Mouse (Mus musculus) forebrain, embryonic 10.5 days (tissue): ENCODE data around the gene Dlgap1. TPM values are rescaled to one million over a fixed set of nuclear protein-coding genes. Genes with fewer than 3 reads are reported as not detected.

Source experiments
- DNase-seq: peaks from one replicate; pipeline ENCODE4 v3.0.0-alpha.2; 2017; ENCODE audit warnings: low spot score; ENCODE audit errors: extremely low spot score
- H3K27ac ChIP-seq: fragments of 300-500 bp; sonication (generic); 2 replicates; pipeline ENCODE4 v1.5.1; 2016; ENCODE audit warnings: mild to moderate bottlenecking
- H3K27me3 ChIP-seq: fragments of 300-500 bp; sonication (generic); 2 replicates; pipeline ENCODE4 v1.6.1; 2016; ENCODE audit warnings: mild to moderate bottlenecking; ENCODE audit not compliant: poor library complexity, severe bottlenecking
- H3K36me3 ChIP-seq: fragments of 300-500 bp; sonication (generic); replicated peaks from 2 replicates; pipeline ENCODE4 v1.6.1; 2016; ENCODE audit warnings: mild to moderate bottlenecking, moderate library complexity
- H3K4me1 ChIP-seq: fragments of 300-500 bp; sonication (generic); 2 replicates; pipeline ENCODE4 v1.6.1; 2016
- H3K4me3 ChIP-seq: fragments of 300-500 bp; sonication (generic); 2 replicates; pipeline ENCODE4 v1.5.1; 2016; ENCODE audit warnings: mild to moderate bottlenecking, moderate library complexity
- H3K9me3 ChIP-seq: fragments of 300-500 bp; sonication (generic); 2 replicates; pipeline ENCODE4 v1.6.1; 2016; ENCODE audit warnings: mild to moderate bottlenecking, moderate library complexity
- WGBS: fragments of 180-500 bp; shearing (Covaris S2); methylation state at CpG from one replicate; pipeline ENCODE4 v1.1.7; 2016; 5-methylcytosine and 5-hydroxymethylcytosine counted together
- polyA plus RNA-seq: library from polyadenylated mRNA; unstranded; fragments of >200 nt; fragmentation: Nextera tagmentation; extraction: Ambion mirVana; gene quantifications from 2 replicates; pipeline ENCODE4 v1.2.1, GENCODE M21; 2016

Gene Dlgap1
- polyA plus RNA-seq, 1 experiment from 2014 or later: 0.82 TPM

- Histone ChIP-seq H3K27me3 (no peaks in the 10 kb centered on the region), H3K9me3 (no peaks in the 10 kb centered on the region; the same call in 1 of the 2 replicates), H3K36me3 (no peaks in the 10 kb centered on the region), H3K4me1 (peaks cover 26% of the 10 kb centered on the region), H3K27ac (peak overlapping the region; percentile 86), H3K4me3 (peak overlapping the region; percentile 39)
- DNase-seq: peak; percentile 91
- WGBS: 1% methylated on average over 17 of the region's 17 CpGs
Observed at GRCm38 (mm10) chr17:70738168-70738854, 769.4 kb downstream of the Dlgap1 start.

- DNase-seq: no peak
Observed at GRCm38 (mm10) chr17:70739346-70739745, 770.5 kb downstream of the Dlgap1 start.

GRCm38 (mm10) chr17:70741696-70742095 lies 772.8 kb downstream of the Dlgap1 start:
- H3K27me3 ChIP-seq: 0 out of 2 replicates have a peak, but pooled peaks cover 8% of the 10 kb centered on the region
- H3K36me3 ChIP-seq: no peaks in the 10 kb centered on the region
- no peaks in the 10 kb centered on the region for H3K9me3 ChIP-seq
- H3K4me1 ChIP-seq: peaks cover 43% of the 10 kb centered on the region
- H3K4me3 ChIP-seq: no peak overlapping the region
- H3K27ac ChIP-seq: no peak overlapping the region
- WGBS: 83% methylated on average over 1 of the region's 1 CpGs
- DNase-seq: no peak

More at GRCm38 (mm10) chr17:70739346-70739745, 770.5 kb downstream of the Dlgap1 start:
- 92% methylated on average over 6 of the region's 6 CpGs for WGBS
- Histone ChIP-seq H3K36me3 (no peaks in the 10 kb centered on the region), H3K27ac (peak overlapping the region; percentile 86; the same call in 1 of the 2 replicates), H3K4me3 (no peak overlapping the region), H3K9me3 (no peaks in the 10 kb centered on the region; the same call in 1 of the 2 replicates), H3K27me3 (no peaks in the 10 kb centered on the region), H3K4me1 (peaks cover 31% of the 10 kb centered on the region)

- H3K27me3 ChIP-seq: peaks cover 16% of the 10 kb centered on the region; the same call in 1 of the 2 replicates
- no peak for DNase-seq
- no peaks in the 10 kb centered on the region for H3K9me3 ChIP-seq
- 91% methylated on average over 5 of the region's 5 CpGs for WGBS
- peaks cover 49% of the 10 kb centered on the region for H3K4me1 ChIP-seq
- H3K27ac ChIP-seq: no peak overlapping the region
- H3K36me3 ChIP-seq: no peaks in the 10 kb centered on the region
- H3K4me3 ChIP-seq: no peak overlapping the region
Observed at GRCm38 (mm10) chr17:70744570-70745153, 775.8 kb downstream of the Dlgap1 start.

GRCm38 (mm10) chr17:70745385-70745784 lies 776.5 kb downstream of the Dlgap1 start:
- peaks cover 53% of the 10 kb centered on the region for H3K4me1 ChIP-seq

GRCm38 (mm10) chr17:70746379-70747079 lies 777.7 kb downstream of the Dlgap1 start:
- DNase-seq: no peak
- Histone ChIP-seq H3K36me3 (no peaks in the 10 kb centered on the region), H3K27ac (peak overlapping the region; percentile 86), H3K4me1 (peaks cover 65% of the 10 kb centered on the region), H3K27me3 (peaks cover 23% of the 10 kb centered on the region), H3K9me3 (no peaks in the 10 kb centered on the region), H3K4me3 (no peak overlapping the region)
- WGBS: 23% methylated on average over 9 of the region's 9 CpGs

More at GRCm38 (mm10) chr17:70745385-70745784, 776.5 kb downstream of the Dlgap1 start:
- Histone ChIP-seq H3K4me3 (no peak overlapping the region), H3K36me3 (no peaks in the 10 kb centered on the region), H3K9me3 (no peaks in the 10 kb centered on the region), H3K27me3 (peaks cover 21% of the 10 kb centered on the region), H3K27ac (0 out of 2 replicates have a peak overlapping the region, but pooled peaks have one; percentile 15)
- WGBS: 88% methylated on average over 6 of the region's 6 CpGs
- no peak for DNase-seq

- Histone ChIP-seq H3K4me3 (peak overlapping the region; percentile 42), H3K27ac (peak overlapping the region; percentile 86), H3K36me3 (no peaks in the 10 kb centered on the region), H3K4me1 (peaks cover 65% of the 10 kb centered on the region), H3K27me3 (peaks cover 30% of the 10 kb centered on the region), H3K9me3 (no peaks in the 10 kb centered on the region)
- under 1% methylated on average over 23 of the region's 23 CpGs for WGBS
- peak; percentile 73 for DNase-seq
Observed at GRCm38 (mm10) chr17:70747731-70748475, 779.0 kb downstream of the Dlgap1 start.

GRCm38 (mm10) chr17:70748476-70748830 lies 779.6 kb downstream of the Dlgap1 start:
- Histone ChIP-seq H3K27me3 (peaks cover 34% of the 10 kb centered on the region), H3K36me3 (no peaks in the 10 kb centered on the region), H3K27ac (peak overlapping the region; percentile 86), H3K4me1 (peaks cover 61% of the 10 kb centered on the region), H3K4me3 (peak overlapping the region; percentile 42), H3K9me3 (no peaks in the 10 kb centered on the region)
- DNase-seq: no peak
- 5% methylated on average over 10 of the region's 10 CpGs for WGBS

- Histone ChIP-seq H3K27me3 (peaks cover 40% of the 10 kb centered on the region), H3K4me1 (peaks cover 63% of the 10 kb centered on the region), H3K27ac (peak overlapping the region; percentile 86), H3K9me3 (no peaks in the 10 kb centered on the region), H3K4me3 (no peak overlapping the region), H3K36me3 (no peaks in the 10 kb centered on the region)
- WGBS: 42% methylated on average over 7 of the region's 7 CpGs
- DNase-seq: no peak
Observed at GRCm38 (mm10) chr17:70748964-70749650, 780.2 kb downstream of the Dlgap1 start.

GRCm38 (mm10) chr17:70750236-70751160 lies 781.6 kb downstream of the Dlgap1 start:
- H3K4me1 ChIP-seq: peaks cover 75% of the 10 kb centered on the region
- WGBS: 30% methylated on average over 17 of the region's 17 CpGs

GRCm38 (mm10) chr17:70751161-70751651 lies 782.3 kb downstream of the Dlgap1 start:
- peaks cover 78% of the 10 kb centered on the region for H3K4me1 ChIP-seq
- H3K27me3 ChIP-seq: peaks cover 38% of the 10 kb centered on the region
- 3% methylated on average over 19 of the region's 19 CpGs for WGBS

More at GRCm38 (mm10) chr17:70750236-70751160, 781.6 kb downstream of the Dlgap1 start:
- H3K4me3 ChIP-seq: peak overlapping the region; percentile 46
- no peaks in the 10 kb centered on the region for H3K9me3 ChIP-seq
- H3K36me3 ChIP-seq: no peaks in the 10 kb centered on the region
- no peak for DNase-seq
- peaks cover 43% of the 10 kb centered on the region for H3K27me3 ChIP-seq
- H3K27ac ChIP-seq: peak overlapping the region; percentile 85

More at GRCm38 (mm10) chr17:70751161-70751651, 782.3 kb downstream of the Dlgap1 start:
- no peaks in the 10 kb centered on the region for H3K36me3 ChIP-seq
- no peaks in the 10 kb centered on the region for H3K9me3 ChIP-seq
- DNase-seq: peak; percentile 60
- peak overlapping the region; percentile 46 for H3K4me3 ChIP-seq
- H3K27ac ChIP-seq: peak overlapping the region; percentile 85
